Mouse (Mus musculus): ENCODE measurements around the gene Capsl. TPM values are rescaled to one million over a fixed set of nuclear protein-coding genes. Genes with fewer than 3 reads are reported as not detected.

Gene Capsl
- 5.7 and 6.0 TPM in 2 replicates for polyA plus RNA-seq (2014; fragmentation: Nextera tagmentation; extraction: Ambion mirVana)

GRCm38 (mm10) chr15:9435534-9436180 lies at the start of gene Capsl:
Gene Capsl, plus strand, starts transcription at chr15:9436028.
- H3K4me1 ChIP-seq (replicated peaks; ENCODE audit: control insufficient read depth, insufficient read depth, low read length), result no peaks in the 10 kb centered on the region
- H3K9me3 ChIP-seq (ENCODE audit: control insufficient read depth, low read length), result no peaks in the 10 kb centered on the region
- no peak within 1 kb of the TSS for H3K27ac ChIP-seq (ENCODE audit: low read depth)
- no peak within 1 kb of the TSS for H3K9ac ChIP-seq (ENCODE audit: low read length)
- H3K4me3 ChIP-seq (ENCODE audit: low read depth, low read length), result peak within 1 kb of the TSS; percentile 17
- no peaks in the 10 kb centered on the region for H3K36me3 ChIP-seq (ENCODE audit: control insufficient read depth, insufficient read depth, low read length)
- peak; percentile 97 for ATAC-seq (replicated peaks; ENCODE audit: low FRiP score, low TSS enrichment, low read depth)
- peak; percentile 88 for DNase-seq (ENCODE audit: low spot score)
- H3K27me3 ChIP-seq (replicated peaks; ENCODE audit: control insufficient read depth, insufficient read depth, low read length), result no peaks in the 10 kb centered on the region
- H3K4me2 ChIP-seq (ENCODE audit: low read length), result peak within 1 kb of the TSS; percentile 31
- WGBS, result 43% methylated on average over 12 of the region's 12 CpGs

- 82% methylated on average over 3 of the region's 3 CpGs for WGBS
- Histone ChIP-seq H3K36me3 (ENCODE audit: control insufficient read depth, insufficient read depth, low read length) (no peaks in the 10 kb centered on the region), H3K9ac (ENCODE audit: low read length) (no peak overlapping the region), H3K4me2 (ENCODE audit: low read length) (no peak overlapping the region), H3K9me3 (ENCODE audit: control insufficient read depth, low read length) (no peaks in the 10 kb centered on the region), H3K4me1 (replicated peaks; ENCODE audit: control insufficient read depth, insufficient read depth, low read length) (no peaks in the 10 kb centered on the region), H3K27ac (ENCODE audit: low read depth) (no peak overlapping the region), H3K27me3 (replicated peaks; ENCODE audit: control insufficient read depth, insufficient read depth, low read length) (no peaks in the 10 kb centered on the region), H3K4me3 (ENCODE audit: low read depth, low read length) (no peak overlapping the region)
- DNase-seq (ENCODE audit: low spot score) (no peak), ATAC-seq (replicated peaks; ENCODE audit: low FRiP score, low TSS enrichment, low read depth) (no peak)
These were observed 26.4 kb upstream of the Capsl start for GRCm38 (mm10) chr15:9409475-9409874.

GRCm38 (mm10) chr15:9421163-9421562 lies 14.7 kb upstream of the Capsl start:
- H3K9ac ChIP-seq (ENCODE audit: low read length), result no peak overlapping the region
- no peak overlapping the region for H3K4me3 ChIP-seq (ENCODE audit: low read depth, low read length)
- H3K9me3 ChIP-seq (ENCODE audit: control insufficient read depth, low read length), result no peaks in the 10 kb centered on the region
- no peaks in the 10 kb centered on the region for H3K27me3 ChIP-seq (replicated peaks; ENCODE audit: control insufficient read depth, insufficient read depth, low read length)
- ATAC-seq (replicated peaks; ENCODE audit: low FRiP score, low TSS enrichment, low read depth), result no peak
- DNase-seq (ENCODE audit: low spot score), result no peak
- H3K27ac ChIP-seq (ENCODE audit: low read depth), result no peak overlapping the region
- H3K4me1 ChIP-seq (replicated peaks; ENCODE audit: control insufficient read depth, insufficient read depth, low read length), result no peaks in the 10 kb centered on the region
- no peak overlapping the region for H3K4me2 ChIP-seq (ENCODE audit: low read length)
- H3K36me3 ChIP-seq (ENCODE audit: control insufficient read depth, insufficient read depth, low read length), result no peaks in the 10 kb centered on the region

GRCm38 (mm10) chr15:9427849-9428248 lies 8.0 kb upstream of the Capsl start:
- no peaks in the 10 kb centered on the region for H3K4me1 ChIP-seq (replicated peaks; ENCODE audit: control insufficient read depth, insufficient read depth, low read length)
- no peaks in the 10 kb centered on the region for H3K27me3 ChIP-seq (replicated peaks; ENCODE audit: control insufficient read depth, insufficient read depth, low read length)
- H3K9me3 ChIP-seq (ENCODE audit: control insufficient read depth, low read length), result no peaks in the 10 kb centered on the region
- no peak overlapping the region for H3K4me3 ChIP-seq (ENCODE audit: low read depth, low read length)
- H3K9ac ChIP-seq (ENCODE audit: low read length), result no peak overlapping the region
- DNase-seq (ENCODE audit: low spot score) (no peak), ATAC-seq (replicated peaks; ENCODE audit: low FRiP score, low TSS enrichment, low read depth) (no peak)
- no peak overlapping the region for H3K4me2 ChIP-seq (ENCODE audit: low read length)
- no peaks in the 10 kb centered on the region for H3K36me3 ChIP-seq (ENCODE audit: control insufficient read depth, insufficient read depth, low read length)
- H3K27ac ChIP-seq (ENCODE audit: low read depth), result no peak overlapping the region

- Histone ChIP-seq H3K4me2 (ENCODE audit: low read length) (no peak overlapping the region), H3K4me3 (ENCODE audit: low read depth, low read length) (no peak overlapping the region), H3K9me3 (ENCODE audit: control insufficient read depth, low read length) (no peaks in the 10 kb centered on the region), H3K9ac (ENCODE audit: low read length) (no peak overlapping the region), H3K36me3 (ENCODE audit: control insufficient read depth, insufficient read depth, low read length) (no peaks in the 10 kb centered on the region), H3K27me3 (replicated peaks; ENCODE audit: control insufficient read depth, insufficient read depth, low read length) (no peaks in the 10 kb centered on the region), H3K27ac (ENCODE audit: low read depth) (no peak overlapping the region), H3K4me1 (replicated peaks; ENCODE audit: control insufficient read depth, insufficient read depth, low read length) (no peaks in the 10 kb centered on the region)
- DNase-seq (ENCODE audit: low spot score) (no peak), ATAC-seq (replicated peaks; ENCODE audit: low FRiP score, low TSS enrichment, low read depth) (no peak)
- 90% methylated on average over 3 of the region's 3 CpGs for WGBS
These were observed 6.0 kb upstream of the Capsl start for GRCm38 (mm10) chr15:9429843-9430242.

- Histone ChIP-seq H3K9me3 (ENCODE audit: control insufficient read depth, low read length) (no peaks in the 10 kb centered on the region), H3K4me1 (replicated peaks; ENCODE audit: control insufficient read depth, insufficient read depth, low read length) (no peaks in the 10 kb centered on the region), H3K4me3 (ENCODE audit: low read depth, low read length) (no peak overlapping the region), H3K36me3 (ENCODE audit: control insufficient read depth, insufficient read depth, low read length) (no peaks in the 10 kb centered on the region), H3K27me3 (replicated peaks; ENCODE audit: control insufficient read depth, insufficient read depth, low read length) (no peaks in the 10 kb centered on the region), H3K9ac (ENCODE audit: low read length) (no peak overlapping the region), H3K4me2 (ENCODE audit: low read length) (no peak overlapping the region), H3K27ac (ENCODE audit: low read depth) (no peak overlapping the region)
- WGBS, result 100% methylated on average over 1 of the region's 1 CpGs
- DNase-seq (ENCODE audit: low spot score) (no peak), ATAC-seq (replicated peaks; ENCODE audit: low FRiP score, low TSS enrichment, low read depth) (no peak)
These were observed 16.2 kb downstream of the Capsl start for GRCm38 (mm10) chr15:9451999-9452398.

- Histone ChIP-seq H3K9me3 (ENCODE audit: control insufficient read depth, low read length) (no peaks in the 10 kb centered on the region), H3K27ac (ENCODE audit: low read depth) (no peak overlapping the region), H3K36me3 (ENCODE audit: control insufficient read depth, insufficient read depth, low read length) (no peaks in the 10 kb centered on the region), H3K27me3 (replicated peaks; ENCODE audit: control insufficient read depth, insufficient read depth, low read length) (no peaks in the 10 kb centered on the region), H3K4me1 (replicated peaks; ENCODE audit: control insufficient read depth, insufficient read depth, low read length) (no peaks in the 10 kb centered on the region), H3K4me2 (ENCODE audit: low read length) (no peak overlapping the region), H3K9ac (ENCODE audit: low read length) (no peak overlapping the region), H3K4me3 (ENCODE audit: low read depth, low read length) (no peak overlapping the region)
- no peak for DNase-seq (ENCODE audit: low spot score)
- no peak for ATAC-seq (replicated peaks; ENCODE audit: low FRiP score, low TSS enrichment, low read depth)
- WGBS, result 43% methylated on average over 1 of the region's 1 CpGs
These were observed 17.0 kb downstream of the Capsl start for GRCm38 (mm10) chr15:9452842-9453241.

- no peak overlapping the region for H3K27ac ChIP-seq (ENCODE audit: low read depth)
- DNase-seq (ENCODE audit: low spot score), result no peak
- ATAC-seq (replicated peaks; ENCODE audit: low FRiP score, low TSS enrichment, low read depth), result no peak
- no peak overlapping the region for H3K4me3 ChIP-seq (ENCODE audit: low read depth, low read length)
- no peak overlapping the region for H3K4me2 ChIP-seq (ENCODE audit: low read length)
- H3K27me3 ChIP-seq (replicated peaks; ENCODE audit: control insufficient read depth, insufficient read depth, low read length), result no peaks in the 10 kb centered on the region
- H3K9me3 ChIP-seq (ENCODE audit: control insufficient read depth, low read length), result no peaks in the 10 kb centered on the region
- WGBS, result 83% methylated on average over 4 of the region's 4 CpGs
- no peaks in the 10 kb centered on the region for H3K4me1 ChIP-seq (replicated peaks; ENCODE audit: control insufficient read depth, insufficient read depth, low read length)
- H3K9ac ChIP-seq (ENCODE audit: low read length), result no peak overlapping the region
- H3K36me3 ChIP-seq (ENCODE audit: control insufficient read depth, insufficient read depth, low read length), result no peaks in the 10 kb centered on the region
These were observed 18.4 kb downstream of the Capsl start for GRCm38 (mm10) chr15:9454198-9454597.

GRCm38 (mm10) chr15:9455241-9455640 lies 19.4 kb downstream of the Capsl start:
- no peaks in the 10 kb centered on the region for H3K27me3 ChIP-seq (replicated peaks; ENCODE audit: control insufficient read depth, insufficient read depth, low read length)
- H3K27ac ChIP-seq (ENCODE audit: low read depth), result no peak overlapping the region
- no peaks in the 10 kb centered on the region for H3K4me1 ChIP-seq (replicated peaks; ENCODE audit: control insufficient read depth, insufficient read depth, low read length)
- no peak overlapping the region for H3K4me2 ChIP-seq (ENCODE audit: low read length)
- WGBS, result 58% methylated on average over 4 of the region's 4 CpGs
- DNase-seq (ENCODE audit: low spot score), result peak; percentile 65
- 0 out of 2 replicates have a peak, but pooled peaks have one; percentile 58 for ATAC-seq (replicated peaks; ENCODE audit: low FRiP score, low TSS enrichment, low read depth)
- H3K9ac ChIP-seq (ENCODE audit: low read length), result no peak overlapping the region
- no peaks in the 10 kb centered on the region for H3K36me3 ChIP-seq (ENCODE audit: control insufficient read depth, insufficient read depth, low read length)
- no peak overlapping the region for H3K4me3 ChIP-seq (ENCODE audit: low read depth, low read length)
- H3K9me3 ChIP-seq (ENCODE audit: control insufficient read depth, low read length), result no peaks in the 10 kb centered on the region

Data from intestine, embryonic 14.5 days (tissue).